Mouse (Mus musculus): ENCODE data around the gene Myt1l. TPM values are rescaled to one million over a fixed set of nuclear protein-coding genes. Genes with fewer than 3 reads are reported as not detected.

The Myt1l gene
- polyA plus RNA-seq (2012; rRNA removed) = 0.04 TPM in 1 of 2 replicates, not detected in the other

- DNase-seq (ENCODE audit: low spot score) = no peak
Measured at GRCm38 (mm10) chr12:29528031-29528771, at the start of gene Myt1l. Gene Myt1l (plus strand): TSS chr12:29528384.

GRCm38 (mm10) chr12:29486424-29487035, 41.7 kb upstream of the Myt1l start:
- no peak for DNase-seq (ENCODE audit: low spot score)

- DNase-seq (ENCODE audit: low spot score) = no peak
Measured at GRCm38 (mm10) chr12:29526236-29526644, 1.9 kb upstream of the Myt1l start.

- no peak for DNase-seq (ENCODE audit: low spot score)
Measured at GRCm38 (mm10) chr12:29527048-29527761, 979 bp upstream of the Myt1l start.

- DNase-seq (ENCODE audit: low spot score) = no peak
Measured at GRCm38 (mm10) chr12:29530241-29530725, 2.1 kb downstream of the Myt1l start.

GRCm38 (mm10) chr12:29530823-29531222, 2.6 kb downstream of the Myt1l start:
- no peak for DNase-seq (ENCODE audit: low spot score)

GRCm38 (mm10) chr12:29533071-29533876, 5.1 kb downstream of the Myt1l start:
- DNase-seq (ENCODE audit: low spot score) = no peak

- DNase-seq (ENCODE audit: low spot score) = no peak
Measured at GRCm38 (mm10) chr12:29534326-29534725, 6.1 kb downstream of the Myt1l start.

GRCm38 (mm10) chr12:29534761-29535300, 6.6 kb downstream of the Myt1l start:
- DNase-seq (ENCODE audit: low spot score) = no peak

GRCm38 (mm10) chr12:29537916-29538315, 9.7 kb downstream of the Myt1l start:
- no peak for DNase-seq (ENCODE audit: low spot score)

- no peak for DNase-seq (ENCODE audit: low spot score)
Measured at GRCm38 (mm10) chr12:29538456-29538855, 10.3 kb downstream of the Myt1l start.

- DNase-seq (ENCODE audit: low spot score) = no peak
Measured at GRCm38 (mm10) chr12:29539106-29539505, 10.9 kb downstream of the Myt1l start.

GRCm38 (mm10) chr12:29540741-29541140, 12.6 kb downstream of the Myt1l start:
- no peak for DNase-seq (ENCODE audit: low spot score)

GRCm38 (mm10) chr12:29546073-29546472, 17.9 kb downstream of the Myt1l start:
- no peak for DNase-seq (ENCODE audit: low spot score)

GRCm38 (mm10) chr12:29547112-29547511, 18.9 kb downstream of the Myt1l start:
- DNase-seq (ENCODE audit: low spot score) = no peak

GRCm38 (mm10) chr12:29547755-29548154, 19.6 kb downstream of the Myt1l start:
- no peak for DNase-seq (ENCODE audit: low spot score)

GRCm38 (mm10) chr12:29553138-29553537, 25.0 kb downstream of the Myt1l start:
- DNase-seq (ENCODE audit: low spot score) = no peak

- no peak for DNase-seq (ENCODE audit: low spot score)
Measured at GRCm38 (mm10) chr12:29555718-29556117, 27.5 kb downstream of the Myt1l start.

GRCm38 (mm10) chr12:29556408-29556807, 28.2 kb downstream of the Myt1l start:
- no peak for DNase-seq (ENCODE audit: low spot score)

GRCm38 (mm10) chr12:29556901-29557300, 28.7 kb downstream of the Myt1l start:
- DNase-seq (ENCODE audit: low spot score) = no peak

- DNase-seq (ENCODE audit: low spot score) = no peak
Measured at GRCm38 (mm10) chr12:29559769-29560168, 31.6 kb downstream of the Myt1l start.

Measured in urinary bladder, adult 2 months (tissue).